In the genomic region with DNA sequence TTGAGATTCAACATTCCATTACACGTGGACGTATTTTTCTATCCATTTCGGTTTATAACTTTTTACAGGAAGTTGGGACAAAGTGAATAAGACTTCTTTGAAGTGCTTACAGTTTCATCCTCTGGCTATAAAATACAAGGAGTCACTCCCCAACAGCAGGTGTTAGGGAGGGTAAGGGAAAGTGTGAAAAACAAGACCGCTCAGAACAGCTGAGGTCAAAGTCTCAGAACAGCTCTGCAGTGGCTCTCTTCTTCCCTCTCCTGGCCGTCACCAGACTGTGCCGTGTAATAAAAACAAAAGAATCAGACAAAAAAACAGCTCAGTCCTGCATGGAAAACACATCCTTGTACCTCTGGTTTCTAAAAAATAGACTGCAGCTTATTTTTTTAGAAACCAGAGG, we compare ENCODE assay signal across 11 mouse cellular contexts. TPM values are rescaled to one million over a fixed set of nuclear protein-coding genes. Genes with fewer than 3 reads are reported as not detected.
DNase-seq lines count a peak whose midpoint lies in the region; ATAC-seq and TF ChIP-seq lines count a peak whose summit lies in the region.
"Had no signal": no experiment of that assay in that cellular context is flagged by ENCODE, and none has a peak within 500 bp of the region (broad histone marks: within the 10 kb centered on the region; RNA-seq: fewer than 3 reads in every experiment).

No protein-coding gene starts in this region.

- no peak for TF ChIP-seq EP300 in liver, postnatal 0 days (IDR thresholded peaks at IDR 0.05; ENCODE audit: low read depth)

- peak; percentile 82 for ATAC-seq in liver, postnatal 0 days
- ATAC-seq in heart, embryonic 11.5 days (replicated peaks; ENCODE audit: insufficient number of reproducible peaks, low FRiP score, low TSS enrichment): no peak

- no peaks in the 10 kb centered on the region for H3K27me3 ChIP-seq in liver, postnatal 0 days (ENCODE audit: insufficient read depth, low read length)
- no peaks in the 10 kb centered on the region for H3K27me3 ChIP-seq in heart, embryonic 11.5 days (ENCODE audit: control insufficient read depth, insufficient read depth, low read length)
- H3K27me3 ChIP-seq: limb, embryonic 15.5 days had no signal

- no peak overlapping the region for H3K4me2 ChIP-seq in liver, postnatal 0 days (ENCODE audit: low read depth, low read length)
- H3K4me2 ChIP-seq in heart, embryonic 11.5 days: no peak overlapping the region
- H3K4me2 ChIP-seq: limb, embryonic 15.5 days had no signal

- H3K9ac ChIP-seq in liver, postnatal 0 days (replicated peaks): no peak overlapping the region
- H3K9ac ChIP-seq in heart, embryonic 11.5 days (ENCODE audit: low read depth, low read length): no peak overlapping the region
- H3K9ac ChIP-seq: limb, embryonic 15.5 days had no signal

- no peaks in the 10 kb centered on the region for H3K4me1 ChIP-seq in liver, postnatal 0 days (ENCODE audit: insufficient read depth)
- peaks cover 7% of the 10 kb centered on the region for H3K4me1 ChIP-seq in heart, embryonic 11.5 days (ENCODE audit: control insufficient read depth, insufficient read depth, low read length)

- H3K4me3 ChIP-seq in left cerebral cortex, adult 2 months: no peak overlapping the region
- no peak overlapping the region for H3K4me3 ChIP-seq in liver, postnatal 0 days (ENCODE audit: low read depth, low read length)
- H3K4me3 ChIP-seq in heart, embryonic 11.5 days (ENCODE audit: low read depth, low read length): no peak overlapping the region
- H3K4me3 ChIP-seq: limb, embryonic 15.5 days had no signal

- WGBS in liver, postnatal 0 days (ENCODE audit: insufficient replicate concordance): 52% methylated on average over 6 of the region's 6 CpGs
- 45% methylated on average over 6 of the region's 6 CpGs for WGBS in heart, embryonic 11.5 days (ENCODE audit: insufficient replicate concordance)

- peak; percentile 33 for TF ChIP-seq CTCF in left cerebral cortex, adult 2 months (IDR thresholded peaks at IDR 0.05)
- TF ChIP-seq CTCF in liver, postnatal 0 days (IDR thresholded peaks at IDR 0.05; ENCODE audit: low read depth): peak; percentile 68

- no peaks in the 10 kb centered on the region for H3K36me3 ChIP-seq in liver, postnatal 0 days (replicated peaks; ENCODE audit: insufficient read depth, low read length)
- H3K36me3 ChIP-seq in heart, embryonic 11.5 days (ENCODE audit: control insufficient read depth, insufficient read depth, low read length): no peaks in the 10 kb centered on the region
- H3K36me3 ChIP-seq: limb, embryonic 15.5 days had no signal

- no peak overlapping the region for H3K27ac ChIP-seq in left cerebral cortex, adult 2 months
- H3K27ac ChIP-seq in liver, postnatal 0 days (ENCODE audit: low read depth): no peak overlapping the region
- H3K27ac ChIP-seq in heart, embryonic 11.5 days (ENCODE audit: low read depth, low read length): no peak overlapping the region
- H3K27ac ChIP-seq: limb, embryonic 15.5 days had no signal

- intact Hi-C loops in left cerebral cortex, adult 2 months (cut with DNase I): no loop called here
- intact Hi-C loops in left cerebral cortex, postnatal 36 days (cut with DNase I): no loop called here

- no peak for DNase-seq in left cerebral cortex, adult 2 months (ENCODE audit: extremely low spot score in 1 of 2, low spot score in 2 of 2)
- DNase-seq in left cerebral cortex, postnatal 36 days (ENCODE audit: low spot score in 2 of 2): no peak
- DNase-seq in MN1 (ENCODE audit: low spot score): peak; percentile 68
- peak; percentile 54 for DNase-seq in embryo, embryonic 11 days
- DNase-seq in liver, postnatal 0 days: peak; percentile 24
- no peak for DNase-seq in adrenal gland, postnatal 25 days
- DNase-seq in frontal cortex, adult 2 months (ENCODE audit: extremely low spot score in 1 of 2, low spot score in 1 of 2): no peak
- DNase-seq: cerebellum, postnatal 10 days; right cerebral cortex, postnatal 14 days had no signal

- no peaks in the 10 kb centered on the region for H3K9me3 ChIP-seq in liver, postnatal 0 days (ENCODE audit: low read length)
- H3K9me3 ChIP-seq in heart, embryonic 11.5 days (replicated peaks; ENCODE audit: control insufficient read depth, low read length): no peaks in the 10 kb centered on the region
- H3K9me3 ChIP-seq: limb, embryonic 15.5 days had no signal

RNA-seq across cellular contexts. Expression of a gene that starts 4.3 kb away (rescaled TPM):
- total RNA-seq in left cerebral cortex, adult 2 months (2021): under 1 TPM; 0.47 to 0.95 TPM
- under 1 TPM in 1 of 2 experiments, not detected in 1; 0.84 TPM for total RNA-seq in left cerebral cortex, postnatal 36 days (2021)
- polyA plus RNA-seq in liver, postnatal 0 days (2015; fragmentation: Nextera tagmentation; extraction: Ambion mirVana): 6.0 and 153 TPM in 2 replicates
- total RNA-seq in adrenal gland, postnatal 25 days (2021): 13.0 and 14.4 TPM in 2 replicates
- polyA plus RNA-seq in frontal cortex, adult 2 months (2012; rRNA removed): 3.5 and 3.7 TPM in 2 replicates
- 829 and 847 TPM in 2 replicates for polyA plus RNA-seq in heart, embryonic 11.5 days (2014; fragmentation: Nextera tagmentation; extraction: Ambion mirVana)

Comparison
In these comparisons a context has a peak if more than half of its experiments do, and no peak if none do; other contexts are left out.
1. DNase-seq: peak in MN1 (single experiment), embryo, embryonic 11 days (single experiment) and liver, postnatal 0 days (single experiment); none in left cerebral cortex, adult 2 months (0 of 2), left cerebral cortex, postnatal 36 days (0 of 2), adrenal gland, postnatal 25 days (single experiment) and frontal cortex, adult 2 months (0 of 2).